Mouse (Mus musculus) kidney, postnatal 36 days (tissue): Measurements from ENCODE around the gene Acox3.
"Not testable (repeated sequence)": the region's sequence is repeated elsewhere in the genome, so short reads cannot be mapped to it uniquely, and the experiment has no call there.

Experiments used
- DNase-seq, 2 experiments: peaks; one replicate each; pipeline ENCODE4 v3.0.0; 2021 to 2022; ENCODE audit warnings: mixed read lengths in 2 of 2

Gene Acox3

DNA sequence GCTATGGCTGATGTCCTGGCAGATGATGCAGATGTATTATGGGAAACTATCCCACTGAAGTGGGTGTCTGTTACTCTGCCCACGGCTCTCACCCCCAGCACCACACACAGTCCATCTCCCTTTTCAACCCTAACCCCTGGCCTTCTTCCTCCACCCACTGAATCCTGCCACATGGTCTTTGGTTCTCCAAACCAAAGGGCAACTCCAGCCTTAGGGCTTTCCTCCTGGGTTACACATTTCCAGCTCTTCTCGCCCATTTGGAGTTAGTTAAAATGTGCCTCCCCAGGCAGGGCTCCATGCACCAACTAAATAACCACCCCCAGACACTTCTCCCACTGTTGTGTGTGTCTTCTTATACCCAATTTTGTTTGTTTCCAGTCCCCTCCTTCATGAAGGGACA is 4.4 kb upstream of the Acox3 start:
- DNase-seq: peak; percentile 52 to 54

- DNase-seq: no peak
Observed at GRCm38 (mm10) chr5:35579247-35579893, 3.5 kb upstream of the Acox3 start.

DNA sequence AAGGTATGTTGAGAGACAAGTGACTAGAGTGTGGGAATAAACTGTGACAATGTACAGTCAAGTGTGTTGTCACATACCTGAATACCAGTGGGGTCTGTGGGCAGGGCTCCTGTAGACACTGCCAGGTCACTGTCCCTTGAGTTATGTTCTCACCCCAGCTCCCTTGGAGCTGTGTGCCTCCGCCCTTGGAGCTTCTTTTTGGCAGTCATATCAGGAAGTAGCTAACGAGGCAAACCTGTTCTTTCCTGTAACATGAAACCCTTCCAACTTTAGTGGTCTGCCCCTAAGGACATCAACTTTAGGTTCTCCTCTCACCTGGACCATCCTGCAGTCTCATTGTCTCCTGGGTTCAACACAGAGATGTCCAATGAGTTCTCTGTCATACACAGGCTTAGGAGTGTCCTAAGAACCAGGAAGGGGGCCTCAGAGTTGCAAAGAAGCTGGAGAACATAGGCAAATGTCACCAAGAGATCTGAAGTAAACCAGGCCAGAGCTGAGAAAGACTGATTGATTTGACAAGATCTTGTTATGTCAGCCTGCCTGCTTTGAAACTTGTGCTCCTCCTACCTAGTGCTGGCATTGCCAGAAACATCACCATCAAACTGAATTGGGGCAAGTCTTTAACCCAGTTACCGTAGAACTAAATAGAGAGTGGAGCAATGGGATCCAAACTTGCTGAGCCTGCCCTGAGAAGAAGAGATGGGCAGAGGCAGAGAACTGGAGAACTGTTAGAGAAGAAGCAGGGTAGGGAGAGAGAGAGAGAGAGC is 2.5 kb upstream of the Acox3 start:
- no peak for DNase-seq

DNA sequence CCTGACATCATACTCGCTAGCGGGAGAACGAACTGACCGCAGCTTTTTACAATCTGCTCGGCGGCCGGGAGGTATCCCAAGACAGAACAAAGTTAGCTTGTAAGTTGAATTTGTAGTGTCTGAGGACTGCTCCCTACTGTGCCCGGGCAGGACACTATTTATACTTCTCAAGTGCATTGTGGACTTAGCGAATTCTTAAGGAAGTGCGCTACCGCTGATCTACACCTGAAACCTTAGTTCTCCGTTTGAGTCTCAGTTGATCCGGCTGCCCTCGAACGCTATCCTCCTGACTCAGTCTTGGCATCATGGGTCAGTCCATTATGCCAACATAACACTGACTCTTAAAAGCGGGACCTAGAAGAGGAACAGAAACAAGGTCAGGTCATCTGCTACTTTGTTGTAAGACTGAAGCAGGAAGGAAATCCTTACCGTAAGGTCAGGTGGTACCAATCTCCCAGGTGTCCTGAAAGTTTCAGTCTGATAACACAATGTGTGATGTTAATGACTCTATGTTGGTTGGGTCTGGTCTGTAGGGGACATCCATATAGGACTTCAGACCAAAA is 462 bp downstream of the Acox3 start:
- no peak for DNase-seq

- DNase-seq: not testable (repeated sequence)
Observed at GRCm38 (mm10) chr5:35584259-35584658, 1.4 kb downstream of the Acox3 start.

DNA sequence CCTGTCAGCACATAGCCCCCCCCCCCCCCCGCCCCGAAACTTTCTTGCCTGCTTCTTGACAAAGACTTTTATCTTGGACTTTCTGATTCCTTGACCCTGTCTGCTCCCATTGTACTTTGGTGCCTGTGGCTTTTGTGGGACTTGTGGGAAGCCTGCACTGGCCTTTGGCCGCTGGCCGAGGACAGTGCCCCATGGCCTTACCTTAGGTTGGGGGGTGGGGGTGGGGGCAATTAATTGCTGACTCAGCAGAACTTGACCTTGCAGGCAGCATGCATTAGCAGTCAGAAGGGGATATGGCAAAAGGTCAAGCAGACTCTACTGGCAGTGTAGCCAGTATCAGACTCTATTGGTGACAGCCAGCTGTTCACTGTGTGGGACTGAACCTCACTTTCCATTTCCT is 8.7 kb downstream of the Acox3 start:
- peak; percentile 71 for DNase-seq

GRCm38 (mm10) chr5:35592081-35592736 is 9.4 kb downstream of the Acox3 start:
- peak in 1 of 2 experiments; percentile 41 for DNase-seq

DNA sequence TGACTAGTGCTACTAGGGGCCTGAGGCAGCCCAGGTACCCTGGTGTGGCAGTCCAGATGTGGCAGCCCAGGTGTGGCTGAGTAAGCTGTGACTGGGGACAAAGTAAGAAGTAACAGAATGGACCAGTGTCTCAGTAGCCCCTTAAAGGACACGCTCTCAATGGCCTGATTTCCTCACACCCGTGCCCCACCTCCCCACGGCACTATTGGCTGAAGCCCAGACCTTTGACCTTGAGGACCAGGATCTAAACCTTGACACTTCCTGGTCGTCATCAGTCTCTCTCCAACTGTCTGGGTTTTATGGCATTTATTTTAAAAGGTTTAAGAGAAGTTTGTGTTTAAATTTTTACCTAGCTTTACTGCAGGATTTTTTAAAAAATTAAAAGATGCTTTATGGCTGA is 10.0 kb downstream of the Acox3 start:
- DNase-seq: peak; percentile 50 to 56

- DNase-seq: peak; percentile 84 to 87
Observed at GRCm38 (mm10) chr5:35593272-35593671, 10.4 kb downstream of the Acox3 start.

DNA sequence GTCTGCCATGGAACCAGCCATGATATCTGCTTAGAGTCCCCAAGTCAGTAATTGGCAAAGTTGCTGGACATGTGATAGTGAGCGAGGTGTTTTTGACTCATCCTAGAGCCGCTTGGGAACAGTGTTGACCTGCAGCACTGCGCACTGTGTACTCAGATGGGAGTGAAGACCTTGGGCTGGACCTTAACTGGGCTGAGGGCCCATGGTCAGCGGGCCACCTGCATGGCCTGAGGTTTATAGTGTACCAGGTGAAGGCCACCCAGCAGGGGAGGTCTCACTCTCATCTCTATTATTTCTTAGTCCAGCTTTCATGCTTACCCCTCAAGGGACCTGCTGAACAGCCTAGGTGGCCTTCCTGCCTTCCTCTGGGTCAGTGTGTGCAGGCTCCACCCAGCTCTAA is 11.9 kb downstream of the Acox3 start:
- DNase-seq: peak in 1 of 2 experiments; percentile 27

DNA sequence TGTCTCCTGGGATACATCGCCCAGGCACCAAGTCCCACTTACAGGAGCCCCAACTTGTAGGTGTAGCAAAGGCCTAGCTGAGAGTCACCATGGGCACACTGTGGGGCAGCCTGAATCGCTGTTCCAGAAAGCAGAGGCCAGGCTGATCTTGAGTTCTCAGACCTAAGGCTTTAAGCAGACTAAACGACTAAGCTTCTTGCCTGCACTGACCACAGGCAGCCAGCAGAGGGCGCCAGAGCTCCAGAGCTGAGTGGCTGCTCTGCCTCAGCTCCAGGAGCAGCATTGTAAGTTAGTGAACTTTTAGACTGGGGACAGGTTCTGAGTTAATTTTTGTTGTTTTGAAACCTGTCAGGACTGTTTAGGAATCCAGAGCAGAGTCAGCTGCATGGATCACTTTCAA is 12.9 kb downstream of the Acox3 start:
- peak; percentile 75 to 86 for DNase-seq

DNA sequence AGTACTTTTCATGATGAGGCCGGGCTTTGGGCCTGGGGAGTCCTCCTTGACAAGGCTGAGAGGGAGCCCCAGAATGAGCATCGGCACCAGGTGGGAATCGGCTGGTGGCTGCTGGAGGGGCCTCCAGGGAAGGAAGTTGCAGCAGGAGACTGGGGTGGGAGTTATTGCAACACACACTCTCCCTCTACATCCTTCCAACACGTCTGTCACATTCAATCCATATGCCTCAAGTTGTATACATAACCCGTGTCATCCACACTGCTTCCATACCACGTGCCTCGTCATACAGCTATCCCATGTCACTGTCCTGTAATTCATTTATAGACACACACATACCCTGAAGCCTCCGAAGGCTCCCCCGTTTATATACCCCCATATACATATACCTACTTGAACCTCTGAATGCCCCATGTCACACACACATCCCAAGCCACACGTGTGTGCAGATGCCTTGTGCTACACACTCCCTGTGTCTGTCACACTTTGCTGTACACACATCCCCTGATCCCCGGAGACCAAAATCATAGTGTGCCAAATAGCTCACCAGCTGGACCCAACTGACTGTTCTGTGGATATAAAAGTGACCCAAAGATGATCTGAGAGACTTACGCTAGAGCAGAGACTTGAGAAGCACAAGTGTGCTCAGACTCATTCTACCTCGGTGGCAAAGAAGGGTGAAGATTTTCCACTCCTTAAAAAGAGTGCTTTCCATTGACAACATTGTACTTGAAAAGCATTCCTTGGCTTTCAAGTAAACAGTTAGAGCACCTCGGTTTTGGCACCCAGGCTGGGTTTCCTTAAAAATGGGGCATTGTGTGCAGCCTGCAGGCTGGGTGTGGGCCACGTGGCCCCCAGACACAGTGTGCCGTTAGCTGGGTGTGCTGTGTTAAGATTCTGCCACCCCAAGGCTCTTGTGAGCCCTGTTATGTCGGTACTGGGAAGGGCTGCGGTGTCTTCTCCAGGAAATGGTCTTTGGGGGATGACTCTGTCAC is 13.6 kb downstream of the Acox3 start:
- DNase-seq: no peak

GRCm38 (mm10) chr5:35600233-35600632 is 17.4 kb downstream of the Acox3 start:
- DNase-seq: no peak

DNA sequence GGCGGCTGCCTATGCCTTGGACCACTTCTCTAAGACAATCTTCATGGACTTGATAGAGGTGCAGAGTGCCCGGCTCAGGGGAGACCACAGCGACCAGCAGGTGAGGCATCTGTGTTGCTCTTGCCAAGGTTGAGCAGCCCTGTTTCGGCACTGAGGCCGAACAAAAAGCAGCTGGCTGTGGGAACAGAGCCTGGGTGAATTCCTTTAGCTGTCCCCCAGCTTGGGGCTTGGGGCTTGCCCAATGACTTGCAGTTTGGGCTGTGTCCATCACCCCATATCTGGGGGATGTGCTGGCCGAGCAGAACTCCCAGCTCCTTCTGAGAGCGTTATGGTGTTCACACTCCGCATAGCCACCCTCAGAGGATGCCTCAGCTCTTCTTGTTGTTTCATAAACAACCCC is 18.7 kb downstream of the Acox3 start:
- no peak for DNase-seq

DNA sequence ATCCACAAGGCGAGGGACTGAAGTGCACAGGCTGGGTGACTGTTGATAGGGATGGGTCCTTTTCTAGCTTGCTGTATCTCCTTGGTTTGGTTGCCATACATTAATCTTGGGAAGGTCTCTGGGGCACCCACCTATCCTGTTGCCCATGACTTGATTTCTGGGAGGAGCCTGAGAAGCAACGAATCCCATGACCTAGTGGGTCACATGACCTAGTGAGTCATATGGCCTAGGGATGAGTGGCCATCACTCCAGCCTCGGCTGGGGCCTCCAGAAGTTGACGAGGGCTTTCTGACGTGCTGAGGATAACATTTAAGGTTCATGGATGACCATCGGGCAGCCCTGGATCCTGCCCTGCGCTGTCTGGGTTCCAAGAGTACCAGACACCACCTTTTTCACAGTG is 22.5 kb downstream of the Acox3 start:
- DNase-seq: no peak

GRCm38 (mm10) chr5:35606800-35607199 is 24.0 kb downstream of the Acox3 start:
- DNase-seq: no peak

DNA sequence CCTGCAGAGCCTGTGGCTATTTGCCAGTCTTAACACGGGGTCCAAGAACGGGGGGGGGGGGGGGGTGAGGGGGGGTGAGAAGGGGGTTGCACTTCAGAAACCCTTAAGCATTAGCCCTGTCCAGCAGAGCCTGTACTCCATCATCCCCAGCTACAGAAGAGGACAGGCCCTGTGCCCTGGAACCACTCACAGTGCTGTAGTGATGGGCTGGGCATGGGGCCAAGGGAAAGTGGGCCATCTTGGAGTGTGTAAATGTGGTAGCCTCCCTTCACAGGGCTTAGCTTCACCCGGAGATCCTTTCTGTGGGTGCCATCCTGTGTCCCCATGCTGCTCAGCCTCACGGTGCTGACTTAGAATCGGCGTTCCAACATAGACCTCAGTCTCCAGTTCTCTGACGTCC is 24.9 kb downstream of the Acox3 start:
- peak in 1 of 2 experiments; percentile 56 for DNase-seq

DNA sequence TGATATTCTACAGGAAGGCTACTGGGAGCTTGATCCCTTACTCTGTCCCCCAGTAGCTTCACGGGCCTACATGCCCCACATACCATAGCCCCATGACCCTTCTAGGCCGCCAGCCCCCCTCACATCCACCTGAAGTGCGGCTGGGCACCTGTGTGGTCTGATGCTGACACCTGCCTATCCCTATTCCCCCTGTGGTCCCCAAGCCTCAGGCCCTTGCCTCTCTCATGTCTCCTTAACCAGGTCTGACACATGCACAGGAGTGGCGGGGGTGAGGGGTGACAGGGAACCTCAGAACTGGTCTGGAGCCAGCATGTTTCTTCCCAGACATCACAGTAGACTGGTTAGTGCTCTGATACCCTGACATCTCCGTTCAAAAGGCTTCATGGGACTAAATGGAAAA is 25.7 kb downstream of the Acox3 start:
- DNase-seq: no peak

DNA sequence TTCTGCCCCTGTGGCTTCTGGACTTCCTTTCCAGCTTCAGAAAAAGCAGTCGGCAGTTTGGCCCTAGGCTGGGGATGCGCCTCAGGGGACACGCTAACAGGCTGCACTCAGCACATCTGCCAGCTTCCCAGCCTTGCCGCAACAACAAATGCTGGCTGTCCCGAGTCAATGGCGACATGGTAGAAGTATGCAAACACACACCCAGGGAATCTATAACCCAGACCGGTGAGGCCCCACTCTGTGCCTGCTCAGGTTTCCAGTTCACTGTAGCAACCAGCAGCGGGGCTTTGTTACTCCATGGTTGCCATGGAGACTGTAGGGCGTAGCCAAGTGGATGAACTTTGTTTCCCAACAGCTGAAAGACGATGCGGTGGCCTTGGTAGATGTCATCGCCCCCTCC is 26.5 kb downstream of the Acox3 start:
- DNase-seq: peak in 1 of 2 experiments; percentile 42

DNA sequence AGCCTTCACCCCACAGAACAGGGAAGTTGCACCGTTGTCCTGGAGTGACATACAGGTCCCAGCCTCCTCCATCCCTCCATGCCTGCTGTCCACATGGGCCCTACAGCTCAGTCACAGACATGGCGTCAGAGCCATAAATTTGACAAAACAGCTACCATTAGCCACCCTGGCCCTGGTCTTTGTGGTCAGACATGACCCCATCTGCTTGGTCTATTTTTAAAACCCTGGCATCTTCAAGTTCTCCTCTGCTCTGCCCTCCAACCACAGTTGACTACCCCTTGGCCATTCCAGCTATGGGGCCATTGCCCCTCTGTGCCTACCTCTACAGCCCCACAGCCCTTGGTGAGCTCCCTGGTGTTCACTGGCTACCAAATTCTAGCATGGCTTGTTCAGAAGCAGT is 27.1 kb downstream of the Acox3 start:
- DNase-seq: no peak

DNA sequence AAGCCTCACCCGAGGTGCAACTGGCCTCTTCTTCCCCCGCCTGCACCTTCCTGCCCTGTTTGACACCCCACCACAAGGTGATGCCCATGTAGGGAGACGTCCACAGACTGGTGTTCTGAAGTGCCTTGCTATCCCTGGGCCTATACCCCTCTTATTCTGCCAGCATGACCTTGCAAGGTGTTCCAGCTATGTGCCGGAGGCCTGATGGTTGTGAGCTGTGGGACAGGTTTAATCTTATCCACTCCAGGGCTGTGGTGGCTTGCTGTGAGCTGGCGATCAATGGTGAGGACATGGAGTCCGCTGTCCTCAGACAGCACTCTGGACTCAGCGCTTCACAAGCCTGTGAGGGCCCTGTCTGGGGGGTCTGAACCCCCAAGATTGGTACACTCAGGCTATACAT is 27.5 kb downstream of the Acox3 start:
- no peak for DNase-seq

DNA sequence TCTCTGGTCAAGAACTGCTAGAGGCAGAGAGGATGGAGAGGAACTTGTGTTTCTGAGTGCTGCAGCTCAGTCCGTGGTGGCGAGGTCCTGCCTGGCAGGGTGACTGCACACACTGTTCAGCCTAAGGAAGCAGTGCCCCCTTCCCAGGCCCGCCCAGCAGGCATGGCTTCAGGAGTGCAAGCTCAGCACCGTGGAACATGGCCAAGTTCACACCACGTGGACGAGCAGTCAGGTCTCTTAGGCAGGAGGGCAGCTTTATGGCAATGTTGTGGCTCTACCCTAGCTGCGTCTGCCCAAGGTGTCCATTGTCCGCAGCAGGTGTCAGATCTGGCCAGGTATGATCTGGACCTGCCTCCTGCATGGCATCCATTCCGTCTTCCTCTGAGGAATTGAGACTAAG is 28.3 kb downstream of the Acox3 start:
- peak; percentile 79 to 80 for DNase-seq
